Mouse (Mus musculus): Measurements from ENCODE around the gene Ncam2.

- no peak for TF ChIP-seq POLR2A (IDR thresholded peaks at IDR 0.05; ENCODE audit: low read depth, low read length)
- no peak for TF ChIP-seq CTCF (conservative IDR thresholded peaks at IDR 0.05; ENCODE audit: insufficient read depth, insufficient read length, low read depth, low read length)
Observed at GRCm38 (mm10) chr16:81303806-81304205, 103.3 kb downstream of the Ncam2 start.
